Mouse (Mus musculus) brown adipose tissue, adult 24 weeks (tissue): Measurements from ENCODE around the gene Xntrpc. TPM values are rescaled to one million over a fixed set of nuclear protein-coding genes. Genes with fewer than 3 reads are reported as not detected.

Source experiments
- polyA plus RNA-seq: library from polyadenylated mRNA; stranded (reverse); fragments of >200 nt; gene quantifications from 2 replicates; pipeline ENCODE4 v1.2.4, GENCODE M21; 2012; ENCODE audit not compliant: missing spikeins, insufficient read depth, insufficient read length

Gene Xntrpc
- polyA plus RNA-seq, 1 experiment, result 0.32 TPM

Other genes starting within 250 kb of the Xntrpc start
- not detected in 2 replicates for gene Phox2a, start 247.4 kb upstream of the Xntrpc start, polyA plus RNA-seq
- gene Inppl1, start 227.5 kb upstream of the Xntrpc start, polyA plus RNA-seq, result 34.7 and 48.3 TPM in 2 replicates
- 16.1 and 22.7 TPM in 2 replicates for gene Folr2, start 208.5 kb upstream of the Xntrpc start, polyA plus RNA-seq
- 36.9 and 39.2 TPM in 2 replicates for gene Anapc15, start 202.0 kb upstream of the Xntrpc start, polyA plus RNA-seq
- not detected in 2 replicates for gene Folr1, start 194.9 kb upstream of the Xntrpc start, polyA plus RNA-seq
- gene Lamtor1, start 159.8 kb upstream of the Xntrpc start, polyA plus RNA-seq, result 169 and 170 TPM in 2 replicates
- not detected in 2 replicates for gene Tomt, start 159.4 kb upstream of the Xntrpc start, polyA plus RNA-seq
- gene Lrrc51, start 131.8 kb upstream of the Xntrpc start, polyA plus RNA-seq, result 9.6 and 25.0 TPM in 2 replicates
- 55.8 and 74.0 TPM in 2 replicates for gene Numa1, start 131.6 kb upstream of the Xntrpc start, polyA plus RNA-seq
- gene Il18bp, start 47.0 kb upstream of the Xntrpc start, polyA plus RNA-seq, result 9.8 and 12.0 TPM in 2 replicates
- 14.8 and 17.2 TPM in 2 replicates for gene Rnf121, start 244 bp upstream of the Xntrpc start, polyA plus RNA-seq
- gene Xndc1, start 202 bp upstream of the Xntrpc start, polyA plus RNA-seq, result 7.8 and 10.0 TPM in 2 replicates
- gene Trpc2, start 17.4 kb downstream of the Xntrpc start, polyA plus RNA-seq, result 0.54 TPM in 1 of 2 replicates, not detected in the other
- gene Art1, start 36.0 kb downstream of the Xntrpc start, polyA plus RNA-seq, result 4.8 and 7.6 TPM in 2 replicates
- not detected in 2 replicates for gene Art5, start 43.8 kb downstream of the Xntrpc start, polyA plus RNA-seq
- not detected in 2 replicates for gene Chrna10, start 51.1 kb downstream of the Xntrpc start, polyA plus RNA-seq
- gene Nup98, start 144.5 kb downstream of the Xntrpc start, polyA plus RNA-seq, result 10.3 and 12.3 TPM in 2 replicates
- 39.2 and 54.0 TPM in 2 replicates for gene Pgap2, start 144.5 kb downstream of the Xntrpc start, polyA plus RNA-seq
- gene Rhog, start 190.3 kb downstream of the Xntrpc start, polyA plus RNA-seq, result 25.4 and 29.6 TPM in 2 replicates
- gene Stim1, start 202.1 kb downstream of the Xntrpc start, polyA plus RNA-seq, result 46.5 and 52.6 TPM in 2 replicates